In the genomic region with DNA sequence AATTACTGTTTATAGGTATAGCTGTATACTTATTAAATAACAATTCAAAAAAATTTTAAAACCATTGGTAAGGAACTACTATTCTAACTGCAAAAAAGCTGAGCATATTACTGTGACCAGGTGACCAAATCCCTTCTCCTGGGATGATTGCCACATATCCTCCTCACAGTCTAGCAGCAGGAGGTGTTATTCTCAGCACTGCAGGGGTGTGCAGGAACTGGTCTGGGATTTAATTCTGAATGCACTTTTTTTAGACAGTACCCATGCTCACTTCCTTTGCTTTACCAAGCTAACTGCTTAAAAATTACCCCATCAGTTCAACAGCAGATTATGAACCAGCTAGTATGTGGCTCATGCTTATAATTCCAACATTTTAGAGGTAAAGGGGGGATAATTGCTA, we compare ENCODE assay signal across 19 mouse cellular contexts.
A peak's percentile ranks its signal among the peaks of the same experiment; 100 is the strongest.
DNase-seq lines count a peak whose midpoint lies in the region; ATAC-seq and TF ChIP-seq lines count a peak whose summit lies in the region.
"Had no signal": no experiment of that assay in that cellular context is flagged by ENCODE, and none has a peak within 500 bp of the region (broad histone marks: within the 10 kb centered on the region; RNA-seq: fewer than 3 reads in every experiment).

No protein-coding gene starts in this region.

- no peaks in the 10 kb centered on the region for H3K27me3 ChIP-seq in kidney, embryonic 15.5 days
- H3K27me3 ChIP-seq: forebrain, embryonic 15.5 days; hindbrain, embryonic 13.5 days had no signal

- no peak overlapping the region for H3K4me2 ChIP-seq in kidney, embryonic 15.5 days
- H3K4me2 ChIP-seq: forebrain, embryonic 15.5 days; hindbrain, embryonic 13.5 days had no signal

- no peak for TF ChIP-seq CTCF in gastrocnemius, adult 2 months (IDR thresholded peaks at IDR 0.05)

- no peaks in the 10 kb centered on the region for H3K36me3 ChIP-seq in kidney, embryonic 15.5 days
- H3K36me3 ChIP-seq: embryonic facial prominence, embryonic 10.5 days; forebrain, embryonic 15.5 days; heart, embryonic 10.5 days; hindbrain, embryonic 13.5 days had no signal

- H3K9me3 ChIP-seq in kidney, embryonic 15.5 days (replicated peaks) = no peaks in the 10 kb centered on the region
- H3K9me3 ChIP-seq: embryonic facial prominence, embryonic 10.5 days; forebrain, embryonic 15.5 days; heart, embryonic 10.5 days; hindbrain, embryonic 13.5 days had no signal

- DNase-seq in cerebellum, adult 11 months = no peak
- peak; percentile 35 to 39 for DNase-seq in right cerebral cortex, adult 2 months (ENCODE audit: low spot score in 2 of 2)
- no peak for DNase-seq in right cerebral cortex, postnatal 4 days
- peak; percentile 16 to 93 for DNase-seq in left cerebral cortex, postnatal 25 days (ENCODE audit: low spot score in 2 of 2)
- DNase-seq in gastrocnemius, adult 2 months = no peak
- DNase-seq in thymus, postnatal 10 days (ENCODE audit: low spot score in 2 of 2) = no peak
- DNase-seq: gastrocnemius, postnatal 36 days; heart, postnatal 14 days; liver; liver, postnatal 0 days; lung, postnatal 14 days; thymus, adult 2 months had no signal

- no peak overlapping the region for H3K27ac ChIP-seq in kidney, embryonic 15.5 days
- H3K27ac ChIP-seq in gastrocnemius, adult 2 months = no peak overlapping the region
- H3K27ac ChIP-seq: embryonic facial prominence, embryonic 10.5 days; forebrain, embryonic 15.5 days; heart, embryonic 10.5 days; hindbrain, embryonic 13.5 days had no signal

- peak; percentile 72; the same call in 1 of the 2 replicates for ATAC-seq in cerebellum, adult (ENCODE audit: insufficient number of reproducible peaks, low FRiP score, low TSS enrichment)
- no peak for ATAC-seq in kidney, embryonic 15.5 days (replicated peaks; ENCODE audit: low FRiP score)
- ATAC-seq: forebrain, embryonic 15.5 days; liver, postnatal 0 days; midbrain, embryonic 16.5 days had no signal

- H3K4me1 ChIP-seq in kidney, embryonic 15.5 days = no peaks in the 10 kb centered on the region
- H3K4me1 ChIP-seq: embryonic facial prominence, embryonic 10.5 days; forebrain, embryonic 15.5 days; heart, embryonic 10.5 days; hindbrain, embryonic 13.5 days had no signal

- no peak overlapping the region for H3K4me3 ChIP-seq in kidney, embryonic 15.5 days (replicated peaks)
- no peak overlapping the region for H3K4me3 ChIP-seq in gastrocnemius, adult 2 months
- H3K4me3 ChIP-seq: embryonic facial prominence, embryonic 10.5 days; forebrain, embryonic 15.5 days; heart, embryonic 10.5 days; hindbrain, embryonic 13.5 days had no signal

- H3K9ac ChIP-seq in kidney, embryonic 15.5 days = no peak overlapping the region
- H3K9ac ChIP-seq: forebrain, embryonic 15.5 days; hindbrain, embryonic 13.5 days; liver, postnatal 0 days had no signal

- intact Hi-C loops in left cerebral cortex, postnatal 25 days (cut with DNase I) = loop anchor here (2.0 to 5.0 kb wide), 5 partner anchors 39 to 1586 kb away; no protein-coding TSS in a partner anchor
- intact Hi-C loops in gastrocnemius, adult 2 months (cut with DNase I) = no loop called here

Comparison
In these comparisons a context has a peak if more than half of its experiments do, and no peak if none do; other contexts are left out.
1. DNase-seq: peak in right cerebral cortex, adult 2 months (2 of 2) and left cerebral cortex, postnatal 25 days (2 of 2); none in cerebellum, adult 11 months (single experiment), right cerebral cortex, postnatal 4 days (single experiment), gastrocnemius, adult 2 months (single experiment) and thymus, postnatal 10 days (0 of 2).